Mouse (Mus musculus) layer of hippocampus, adult 6 months (tissue): ENCODE data around the gene Plbd1. TPM values are rescaled to one million over a fixed set of nuclear protein-coding genes. Genes with fewer than 3 reads are reported as not detected.

Source experiments
- long read RNA-seq, 2 experiments: library from polyadenylated mRNA; unstranded; transcript quantifications; one replicate each; pipeline ENCODE4 v2.0.0; 2019 to 2020
- polyA plus RNA-seq: library from polyadenylated mRNA; unstranded; fragments of <200 nt; fragmentation: Nextera tagmentation; gene quantifications from 2 replicates; pipeline ENCODE4 v1.2.3, GENCODE M21; 2021

Gene Plbd1
- 0.11 and 0.55 TPM in 2 replicates for polyA plus RNA-seq
- long read RNA-seq, experiment 1: 0 reads
- long read RNA-seq, experiment 2, partial matches to known transcripts: 0 of 1 reads
- long read RNA-seq, experiment 2, other reads (novel, unspliced or antisense): 0 of 1 reads

DNA sequence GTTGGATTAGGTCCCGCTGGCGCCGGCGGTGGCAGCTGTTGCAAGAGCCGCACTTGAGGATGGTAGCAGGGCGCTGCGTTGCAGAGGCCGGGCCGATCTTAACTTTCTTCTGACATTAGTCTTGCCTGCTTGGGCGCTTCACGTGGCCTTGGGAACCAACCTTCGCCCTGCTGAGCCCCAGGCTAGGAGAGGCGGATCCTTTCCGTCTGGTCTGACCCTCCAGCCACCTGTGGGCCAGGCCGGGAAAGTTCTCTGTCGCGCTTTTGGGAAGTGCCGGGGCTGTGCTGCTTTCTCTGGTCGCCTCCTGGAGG is at the start of gene Plbd1:
Plbd1 (minus strand) TSS at position 223 of the 311 bp plus-strand sequence.

Other genes starting within 250 kb of the Plbd1 start
- gene E330021D16Rik, start 246.4 kb downstream of the Plbd1 start, polyA plus RNA-seq: not detected in 2 replicates
- gene Atf7ip, start 155.8 kb downstream of the Plbd1 start, polyA plus RNA-seq: 29.8 and 33.9 TPM in 2 replicates
- 0.04 and 0.05 TPM in 2 replicates for gene Gucy2c, start 119.8 kb upstream of the Plbd1 start, polyA plus RNA-seq
- 0.08 and 0.10 TPM in 2 replicates for gene Hist4h4, start 142.5 kb upstream of the Plbd1 start, polyA plus RNA-seq
- gene H2afj, start 146.3 kb upstream of the Plbd1 start, polyA plus RNA-seq: 223 and 234 TPM in 2 replicates
- 4.6 and 6.7 TPM in 2 replicates for gene BC049715, start 165.7 kb upstream of the Plbd1 start, polyA plus RNA-seq
- gene Wbp11, start 166.3 kb upstream of the Plbd1 start, polyA plus RNA-seq: 40.5 and 46.6 TPM in 2 replicates
- gene Smco3, start 173.5 kb upstream of the Plbd1 start, polyA plus RNA-seq: 8.7 and 9.6 TPM in 2 replicates
- gene Art4, start 195.8 kb upstream of the Plbd1 start, polyA plus RNA-seq: not detected in 2 replicates
- 66.6 and 72.6 TPM in 2 replicates for gene Mgp, start 213.9 kb upstream of the Plbd1 start, polyA plus RNA-seq